Mouse (Mus musculus) heart, postnatal 25 days (tissue): ENCODE results near the gene Stxbp4. TPM values are rescaled to one million over a fixed set of nuclear protein-coding genes. Genes with fewer than 3 reads are reported as not detected.

Experiments
- DNase-seq: peaks from one replicate; pipeline ENCODE4 v3.0.0; 2022; ENCODE audit warnings: low spot score
- intact Hi-C: fragments of 180-260 bp; cut with DNase I; formaldehyde crosslinking; loops from one replicate; pipeline ENCODE4 v1.15.1; 2025
- total RNA-seq, 2 experiments: library from RNA; stranded (reverse); gene quantifications; 2 replicates each; pipeline ENCODE4 v1.2.3; 2021

The Stxbp4 gene
- 1 to 10 TPM; 5.0 to 5.8 TPM for total RNA-seq

- intact Hi-C loops, result no loop called here
- peak; percentile 88 for DNase-seq
Observed at GRCm38 (mm10) chr11:90637440-90638311, at the start of gene Stxbp4, which contains the start of gene Cox11. TSS of gene Stxbp4 (minus strand) at chr11:90638084. TSS of gene Cox11 (plus strand) at chr11:90638173.

GRCm38 (mm10) chr11:90687040-90687439, 49.2 kb upstream of the Stxbp4 start:
- intact Hi-C loops, result no loop called here
- DNase-seq, result no peak

DNA sequence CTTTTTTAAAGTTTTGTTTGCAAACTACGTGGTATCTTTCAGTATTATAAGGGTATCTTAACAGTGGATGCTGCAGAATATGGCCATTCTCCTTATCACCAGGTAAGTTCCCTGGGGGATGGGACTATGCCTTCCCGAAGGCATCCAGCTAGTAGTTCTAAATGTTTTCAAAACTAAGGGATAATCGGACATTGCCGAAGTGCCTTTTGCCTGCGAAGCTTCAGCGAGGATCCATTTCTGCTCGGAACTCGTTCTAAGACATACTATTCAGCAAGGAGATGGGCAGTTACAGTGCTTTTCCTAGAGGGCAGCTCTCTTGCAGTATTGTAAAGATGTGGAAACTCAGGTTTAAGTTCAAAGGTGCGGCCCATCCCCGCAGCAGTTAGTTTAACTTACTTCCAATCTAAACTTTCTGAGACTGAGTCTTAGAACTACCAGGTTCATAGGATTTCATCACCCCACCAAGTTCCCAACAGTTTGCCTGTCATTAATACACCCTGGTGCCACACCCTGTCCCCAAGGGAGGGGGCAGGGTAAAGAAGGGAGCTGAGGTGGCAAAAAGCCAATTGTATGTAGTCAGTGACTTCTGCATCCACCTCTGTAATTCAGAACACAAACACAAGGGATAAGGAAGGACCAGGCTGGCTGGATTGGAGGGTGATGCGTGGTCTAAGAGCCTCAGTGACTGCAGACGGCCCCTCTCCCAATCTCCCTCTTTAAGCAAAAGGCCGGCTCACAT, 48.6 kb upstream of the Stxbp4 start:
- DNase-seq, result no peak

GRCm38 (mm10) chr11:90685196-90685595, 47.3 kb upstream of the Stxbp4 start:
- intact Hi-C loops, result no loop called here
- DNase-seq, result no peak

More for the DNA sequence above, 48.6 kb upstream of the Stxbp4 start:
- intact Hi-C loops, result no loop called here

DNA sequence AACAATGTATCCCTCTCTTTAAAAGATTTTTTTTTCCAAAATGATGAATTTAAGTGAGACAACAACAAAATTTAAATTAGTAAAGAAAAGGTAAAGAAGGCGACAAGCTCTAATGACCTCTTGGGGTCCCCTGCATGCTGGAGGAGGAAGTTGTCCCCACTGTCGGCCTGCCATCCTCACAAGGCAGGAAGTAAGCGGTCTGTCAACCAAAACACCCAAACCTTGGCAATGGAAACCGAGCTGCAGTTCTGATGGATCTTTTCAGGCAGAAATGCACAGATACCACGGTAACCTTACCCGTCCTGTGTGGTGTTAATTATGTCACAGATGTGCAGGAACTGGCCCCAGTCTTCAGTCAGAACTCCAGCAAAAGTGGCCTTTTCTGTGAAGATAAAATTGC, 46.9 kb upstream of the Stxbp4 start:
- no peak for DNase-seq
- intact Hi-C loops, result no loop called here

DNA sequence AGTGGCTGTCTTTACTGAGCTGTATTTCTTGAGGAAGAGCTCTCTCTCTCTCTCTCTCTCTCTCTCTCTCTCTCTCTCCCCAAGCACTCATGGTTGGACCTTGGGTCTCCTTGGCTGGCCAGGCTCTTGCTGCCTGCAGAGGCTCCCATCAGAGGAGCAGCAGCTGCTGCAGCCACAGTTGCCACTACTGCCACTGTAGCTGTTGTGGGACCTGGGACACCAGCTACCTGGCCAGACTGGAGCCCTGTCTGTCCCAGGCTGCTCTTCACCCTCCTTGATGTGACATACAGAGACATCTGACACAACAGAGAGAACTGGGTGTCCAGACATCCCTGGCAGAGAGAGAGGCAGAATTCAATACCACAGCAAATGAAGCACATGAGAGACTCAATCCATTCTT, 43.3 kb upstream of the Stxbp4 start:
- DNase-seq, result no peak
- intact Hi-C loops, result no loop called here

GRCm38 (mm10) chr11:90678582-90678981, 40.7 kb upstream of the Stxbp4 start:
- intact Hi-C loops, result no loop called here
- DNase-seq, result no peak

DNA sequence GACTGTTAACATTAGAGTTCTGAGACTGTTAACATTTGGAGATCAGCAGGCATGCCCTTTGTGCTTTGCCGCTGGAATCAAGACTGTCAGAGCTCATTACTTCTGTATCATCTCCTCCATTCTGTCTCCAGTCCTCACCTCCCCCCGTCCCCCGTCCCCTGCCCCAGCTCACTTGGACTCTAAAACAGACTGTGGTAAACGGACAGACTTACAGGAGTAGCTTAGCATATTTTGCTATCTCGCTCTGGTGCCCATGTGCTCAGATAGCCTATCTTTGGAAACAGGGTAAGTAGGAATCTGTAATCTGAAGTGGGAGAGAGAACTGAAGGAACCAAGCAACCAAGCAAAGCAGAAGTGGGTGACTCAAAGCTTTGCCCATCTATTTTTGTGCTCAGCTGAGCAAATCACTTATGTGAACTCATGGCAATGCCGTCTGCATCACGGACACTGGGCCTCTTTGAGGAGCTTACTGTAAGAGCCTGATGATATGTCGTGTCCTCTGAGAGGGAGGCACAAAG, 39.9 kb upstream of the Stxbp4 start:
- DNase-seq, result no peak
- intact Hi-C loops, result no loop called here

- intact Hi-C loops, result no loop called here
Observed at GRCm38 (mm10) chr11:90677027-90677426, 39.1 kb upstream of the Stxbp4 start.

GRCm38 (mm10) chr11:90675479-90676110, 37.7 kb upstream of the Stxbp4 start:
- no peak for DNase-seq
- intact Hi-C loops, result no loop called here

More at GRCm38 (mm10) chr11:90677027-90677426, 39.1 kb upstream of the Stxbp4 start:
- no peak for DNase-seq

GRCm38 (mm10) chr11:90667325-90667724, 29.4 kb upstream of the Stxbp4 start:
- intact Hi-C loops, result no loop called here

DNA sequence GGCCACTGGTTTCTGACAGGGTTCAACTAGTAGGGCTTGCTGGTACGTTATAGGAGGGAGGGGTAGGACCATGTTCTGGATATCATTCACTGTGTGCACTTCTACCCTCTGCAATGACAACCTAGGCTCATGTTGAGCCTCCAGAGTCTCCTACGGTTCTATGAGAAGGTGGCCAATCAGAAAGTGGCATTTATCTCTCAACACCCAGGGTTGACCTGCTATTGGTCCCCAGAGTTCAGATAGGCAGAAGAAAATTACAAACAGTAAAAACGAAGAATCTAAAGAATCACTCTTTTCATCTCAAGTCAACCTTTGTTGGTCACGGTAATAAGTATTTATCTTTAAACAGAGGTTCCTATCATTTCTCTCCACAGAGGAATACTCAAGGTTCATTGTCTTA, 29.0 kb upstream of the Stxbp4 start:
- intact Hi-C loops, result no loop called here
- no peak for DNase-seq

More at GRCm38 (mm10) chr11:90667325-90667724, 29.4 kb upstream of the Stxbp4 start:
- no peak for DNase-seq

GRCm38 (mm10) chr11:90666144-90666757, 28.4 kb upstream of the Stxbp4 start:
- no peak for DNase-seq
- intact Hi-C loops, result no loop called here

DNA sequence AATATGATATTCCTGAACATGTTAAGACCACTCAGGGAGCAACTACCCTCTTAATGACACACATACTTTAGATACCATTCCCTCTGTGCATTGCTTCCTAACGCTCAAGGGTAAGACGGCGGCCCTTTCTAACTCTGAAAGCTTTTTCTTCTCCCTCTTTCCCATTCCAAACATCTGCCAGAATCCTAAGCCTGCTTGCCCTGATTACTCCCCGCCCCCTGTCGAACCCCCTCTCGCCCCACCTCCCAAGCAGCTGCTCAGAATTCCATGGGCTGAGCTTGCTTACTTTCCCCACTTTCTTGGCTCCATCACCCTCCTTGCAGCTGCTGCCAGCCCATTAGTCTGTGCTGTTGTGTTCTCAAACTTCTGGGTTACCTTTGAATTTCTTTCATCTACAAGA, 27.3 kb upstream of the Stxbp4 start:
- DNase-seq, result no peak
- intact Hi-C loops, result no loop called here

- intact Hi-C loops, result no loop called here
- DNase-seq, result no peak
Observed at GRCm38 (mm10) chr11:90664345-90664986, 26.6 kb upstream of the Stxbp4 start.

- intact Hi-C loops, result no loop called here
- DNase-seq, result no peak
Observed at GRCm38 (mm10) chr11:90663618-90664297, 25.9 kb upstream of the Stxbp4 start.

- DNase-seq, result no peak
Observed at GRCm38 (mm10) chr11:90663052-90663451, 25.2 kb upstream of the Stxbp4 start.

GRCm38 (mm10) chr11:90660662-90661061, 22.8 kb upstream of the Stxbp4 start:
- intact Hi-C loops, result no loop called here
- no peak for DNase-seq

More at GRCm38 (mm10) chr11:90663052-90663451, 25.2 kb upstream of the Stxbp4 start:
- intact Hi-C loops, result no loop called here

GRCm38 (mm10) chr11:90657527-90657926, 19.6 kb upstream of the Stxbp4 start:
- DNase-seq, result no peak
- intact Hi-C loops, result no loop called here
